Mouse (Mus musculus) colon, adult 2 months (tissue): Measurements from ENCODE around the gene Tenm4. TPM values are rescaled to one million over a fixed set of nuclear protein-coding genes. Genes with fewer than 3 reads are reported as not detected.

ENCODE experiments used
- polyA plus RNA-seq: library from polyadenylated mRNA; depleted of rRNA; stranded (reverse); fragments of >200 nt; gene quantifications from 2 replicates; pipeline ENCODE4 v1.2.3, GENCODE M21; 2012; rRNA removed

The Tenm4 gene
- polyA plus RNA-seq, result 1.7 and 2.8 TPM in 2 replicates

DNA sequence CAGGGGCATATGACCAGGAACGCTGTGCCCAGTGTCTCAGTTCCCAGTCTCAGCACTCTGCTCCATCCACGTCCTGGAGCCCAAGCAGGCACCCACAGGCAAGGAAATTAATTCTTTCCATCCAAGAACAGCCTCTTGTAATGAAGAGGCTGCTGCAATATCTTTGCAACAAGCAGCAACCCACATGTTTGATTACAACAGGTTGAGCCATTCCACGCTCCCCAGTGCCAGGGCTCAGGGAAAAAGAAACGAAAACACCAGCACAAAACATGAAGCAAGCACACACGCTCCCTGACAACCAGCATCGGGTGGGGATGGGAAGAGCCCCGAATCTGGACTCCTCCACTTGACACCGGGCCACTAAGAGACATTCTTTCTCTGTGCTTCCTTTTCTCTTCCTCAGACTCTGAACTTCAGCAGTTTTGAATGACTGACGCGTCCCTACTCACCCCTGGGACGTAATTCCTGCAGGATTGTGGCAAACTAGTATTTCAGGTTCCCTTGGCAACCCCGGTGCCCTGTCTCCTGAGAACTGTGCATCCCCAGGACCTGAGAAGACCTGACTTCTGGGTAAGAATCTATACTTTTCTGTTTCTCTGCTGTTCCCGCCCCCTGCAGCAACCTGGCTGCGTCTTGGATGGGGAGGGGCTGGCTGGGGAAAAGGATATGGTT, at the start of gene Tenm4:
Gene Tenm4, plus strand, starts transcription at position 323 of the 672 bp plus-strand sequence.

DNA sequence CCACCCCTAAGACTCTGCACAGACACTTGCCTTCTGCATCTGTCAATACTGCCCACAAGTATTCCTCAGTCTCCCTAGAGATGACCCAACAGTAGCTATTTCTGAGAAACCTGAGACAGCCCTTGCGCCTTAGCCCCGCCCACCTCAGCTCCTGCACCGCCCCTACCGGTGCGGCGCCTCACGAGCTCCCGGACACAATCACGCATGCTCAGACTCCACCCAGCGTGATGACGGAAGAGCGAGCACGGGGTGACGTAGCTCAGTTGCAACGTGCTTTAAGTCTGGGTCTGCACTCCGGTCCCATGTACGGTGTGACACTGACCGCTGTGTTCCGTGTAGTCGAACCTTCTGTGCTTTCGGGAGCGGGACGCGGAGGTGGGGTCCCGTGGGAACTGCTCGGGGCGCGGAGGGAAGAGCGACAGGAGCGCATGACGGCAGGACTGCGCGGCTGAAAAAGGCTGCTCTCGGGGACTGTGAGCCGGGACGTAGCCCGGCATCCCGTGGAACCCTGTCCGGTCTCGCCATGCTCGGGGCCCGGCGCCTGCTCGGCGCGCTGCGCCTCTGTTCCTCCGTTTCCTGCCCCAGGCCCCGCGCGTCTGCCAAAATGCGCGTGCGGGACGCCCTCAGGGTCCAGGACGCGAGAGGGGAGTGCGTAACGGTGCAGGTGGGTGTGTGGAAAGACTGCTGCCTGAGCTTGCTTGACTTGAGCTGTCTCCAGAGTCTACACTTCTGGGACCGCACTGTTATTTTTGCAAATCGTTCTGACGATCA, 780.4 kb downstream of the Tenm4 start, which contains the start of gene Nars2:
Gene Nars2, plus strand, starts transcription at position 225 of the 771 bp plus-strand sequence.

